Mouse (Mus musculus) myocyte (in vitro differentiated cells): ENCODE data around the gene Cdyl2. TPM values are rescaled to one million over a fixed set of nuclear protein-coding genes. Genes with fewer than 3 reads are reported as not detected.

Source experiments
- H3K27me3 ChIP-seq: one replicate; pipeline ENCODE4 v1.6.1; 2011; ENCODE audit not compliant: control insufficient read depth, insufficient read depth, insufficient read length
- H3K36me3 ChIP-seq: one replicate; pipeline ENCODE4 v1.6.1; 2011; ENCODE audit not compliant: control insufficient read depth, insufficient read depth
- H3K4me2 ChIP-seq: one replicate; pipeline ENCODE4 v1.6.1; 2011; ENCODE audit warnings: low read depth, control low read depth
- H3K4me3 ChIP-seq: one replicate; pipeline ENCODE4 v1.5.1; 2011; ENCODE audit warnings: mild to moderate bottlenecking, control low read depth, moderate library complexity
- H3K79me2 ChIP-seq: one replicate; pipeline ENCODE4 v1.6.1; 2011; ENCODE audit not compliant: control insufficient read depth, insufficient read depth
- H3ac ChIP-seq: one replicate; pipeline ENCODE4 v1.6.1; 2011; ENCODE audit not compliant: control insufficient read depth, insufficient read length
- CEBPB ChIP-seq: IDR thresholded peaks from 2 replicates; pipeline ENCODE4 v1.6.1; 2011; ENCODE audit warnings: mild to moderate bottlenecking, moderate library complexity; ENCODE audit not compliant: poor library complexity, insufficient read depth, severe bottlenecking
- E2F4 ChIP-seq: IDR thresholded peaks from one replicate; pipeline ENCODE4 v1.6.1; 2011; ENCODE audit warnings: mild to moderate bottlenecking, control low read depth, moderate library complexity; ENCODE audit not compliant: insufficient read depth
- MAX ChIP-seq: IDR thresholded peaks from one replicate; pipeline ENCODE4 v1.6.1; 2011; ENCODE audit warnings: low read depth, mild to moderate bottlenecking, control low read depth
- MYOD1 ChIP-seq, 3 experiments: IDR thresholded peaks; one replicate each; pipeline ENCODE4 v1.6.1; 2011; ENCODE audit warnings: control low read depth in 2 of 3, low read depth in 2 of 3, mild to moderate bottlenecking in 2 of 3, moderate library complexity in 1 of 3; ENCODE audit not compliant: insufficient read length in 2 of 3, control insufficient read depth in 1 of 3
- MYOG ChIP-seq, 3 experiments: IDR thresholded peaks; one replicate each; pipeline ENCODE4 v1.6.1; 2011; ENCODE audit warnings: control low read depth in 2 of 3, low read depth in 2 of 3, mild to moderate bottlenecking in 2 of 3; ENCODE audit not compliant: insufficient read length in 2 of 3, control insufficient read depth in 1 of 3, insufficient read depth in 1 of 3
- POLR2A ChIP-seq: IDR thresholded peaks from one replicate; pipeline ENCODE4 v1.6.1; 2011; ENCODE audit warnings: low read depth, mild to moderate bottlenecking, control low read depth, moderate library complexity; ENCODE audit not compliant: insufficient read length
- POLR2AphosphoS2 ChIP-seq: IDR thresholded peaks from one replicate; pipeline ENCODE4 v1.6.1; 2011; ENCODE audit warnings: low read depth, control low read depth; ENCODE audit not compliant: insufficient read length
- REST ChIP-seq: IDR thresholded peaks from one replicate; pipeline ENCODE4 v1.6.1; 2011; ENCODE audit warnings: mild to moderate bottlenecking, control low read depth, moderate library complexity; ENCODE audit not compliant: insufficient read depth, insufficient read length
- SRF ChIP-seq: IDR thresholded peaks from one replicate; pipeline ENCODE4 v1.6.1; 2011; ENCODE audit warnings: low read depth; ENCODE audit not compliant: control insufficient read depth, insufficient read length
- TCF12 ChIP-seq: IDR thresholded peaks from one replicate; pipeline ENCODE4 v1.6.1; 2011; ENCODE audit warnings: mild to moderate bottlenecking, control low read depth; ENCODE audit not compliant: poor library complexity, insufficient read depth, severe bottlenecking
- TCF3 ChIP-seq: IDR thresholded peaks from one replicate; pipeline ENCODE4 v1.6.1; 2011; ENCODE audit warnings: low read depth, control low read depth; ENCODE audit not compliant: insufficient read length
- USF1 ChIP-seq: IDR thresholded peaks from one replicate; pipeline ENCODE4 v1.6.1; 2011; ENCODE audit warnings: low read depth, mild to moderate bottlenecking, control low read depth, moderate library complexity
- polyA plus RNA-seq: library from polyadenylated mRNA; unstranded; fragments of >200 nt; fragmentation: generic; extraction: Trizol; gene quantifications from one replicate; pipeline ENCODE4 v1.2.1, GENCODE M21; 2012; ENCODE audit warnings: missing spikeins

The Cdyl2 gene
- polyA plus RNA-seq, 1 experiment = 0.96 TPM

DNA sequence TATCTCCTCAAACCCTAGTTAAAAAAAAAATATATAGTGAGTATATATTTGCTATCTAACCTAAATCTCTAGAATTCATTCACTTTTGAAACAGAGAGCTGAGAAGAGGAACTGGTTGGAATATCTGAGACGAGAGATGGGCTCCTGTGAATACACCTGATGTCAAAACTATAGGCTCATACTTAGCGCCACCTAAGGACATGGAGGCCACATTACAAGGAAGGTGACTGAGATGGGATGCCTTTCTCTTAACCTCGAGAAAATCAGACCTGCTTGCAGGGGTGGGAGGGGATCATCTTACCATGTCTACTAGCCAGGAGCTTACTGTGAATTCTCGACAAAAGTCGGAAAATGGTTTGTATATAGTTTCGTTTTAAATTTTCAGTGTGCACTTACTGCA is 30.3 kb downstream of the Cdyl2 start:
- no peak for TF ChIP-seq TCF3
- no peak for TF ChIP-seq MYOD1 (IDR thresholded peaks at IDR 0.05; ENCODE audit: control insufficient read depth in 1 of 3, insufficient read length in 2 of 3, low read depth in 2 of 3)
- TF ChIP-seq SRF = no peak
- TF ChIP-seq MYOG (IDR thresholded peaks at IDR 0.05; ENCODE audit: control insufficient read depth in 1 of 3, insufficient read depth in 1 of 3, insufficient read length in 2 of 3, low read depth in 2 of 3) = no peak
- TF ChIP-seq USF1 = no peak
- no peak for TF ChIP-seq REST
- TF ChIP-seq E2F4 = no peak
- no peak for TF ChIP-seq MAX
- TF ChIP-seq POLR2AphosphoS2 = no peak
- no peak for TF ChIP-seq CEBPB
- no peak for TF ChIP-seq TCF12
- no peak for TF ChIP-seq POLR2A
- H3ac ChIP-seq = no peak overlapping the region
- no peaks in the 10 kb centered on the region for H3K36me3 ChIP-seq
- no peak overlapping the region for H3K4me2 ChIP-seq
- no peak overlapping the region for H3K4me3 ChIP-seq
- no peaks in the 10 kb centered on the region for H3K79me2 ChIP-seq
- no peaks in the 10 kb centered on the region for H3K27me3 ChIP-seq

- Histone ChIP-seq H3ac (no peak overlapping the region), H3K79me2 (no peaks in the 10 kb centered on the region), H3K36me3 (no peaks in the 10 kb centered on the region), H3K4me3 (no peak overlapping the region), H3K27me3 (no peaks in the 10 kb centered on the region), H3K4me2 (no peak overlapping the region)
- TF ChIP-seq TCF12 (no peak), POLR2AphosphoS2 (no peak), TCF3 (no peak), E2F4 (no peak), REST (no peak), MYOG (IDR thresholded peaks at IDR 0.05; ENCODE audit: control insufficient read depth in 1 of 3, insufficient read depth in 1 of 3, insufficient read length in 2 of 3, low read depth in 2 of 3) (no peak), POLR2A (no peak), CEBPB (no peak), SRF (no peak), MYOD1 (IDR thresholded peaks at IDR 0.05; ENCODE audit: control insufficient read depth in 1 of 3, insufficient read length in 2 of 3, low read depth in 2 of 3) (no peak)
Observed at GRCm38 (mm10) chr8:116692931-116693330, 39.9 kb downstream of the Cdyl2 start.

DNA sequence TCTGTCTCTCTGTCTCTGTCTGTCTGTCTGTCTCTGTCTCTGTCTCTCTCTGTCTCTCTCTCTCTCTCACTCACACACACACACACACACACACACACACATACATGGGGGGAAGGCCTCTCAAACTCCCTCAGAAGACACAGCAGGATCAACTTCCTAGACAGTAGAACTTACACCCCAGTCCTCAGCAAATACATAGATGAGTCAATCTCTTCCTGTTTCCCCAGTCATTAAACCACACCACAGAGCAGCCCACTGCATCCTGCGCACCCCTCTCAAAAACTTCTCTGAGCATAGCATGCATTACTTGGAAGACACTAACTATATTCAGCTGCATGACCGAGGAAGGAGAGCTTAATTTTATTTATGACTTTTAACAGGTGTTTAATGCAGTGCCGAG is 43.0 kb downstream of the Cdyl2 start:
- H3K4me3 ChIP-seq = no peak overlapping the region
- H3ac ChIP-seq = no peak overlapping the region

GRCm38 (mm10) chr8:116676174-116676573 is 56.6 kb downstream of the Cdyl2 start:
- H3K79me2 ChIP-seq = no peaks in the 10 kb centered on the region
- H3K4me2 ChIP-seq = no peak overlapping the region
- H3ac ChIP-seq = no peak overlapping the region
- TF ChIP-seq CEBPB (no peak), E2F4 (no peak), POLR2A (no peak), TCF12 (no peak), MYOD1 (IDR thresholded peaks at IDR 0.05; ENCODE audit: control insufficient read depth in 1 of 3, insufficient read length in 2 of 3, low read depth in 2 of 3) (no peak), TCF3 (no peak), MYOG (IDR thresholded peaks at IDR 0.05; ENCODE audit: control insufficient read depth in 1 of 3, insufficient read depth in 1 of 3, insufficient read length in 2 of 3, low read depth in 2 of 3) (no peak), POLR2AphosphoS2 (no peak), REST (no peak), USF1 (no peak), MAX (no peak), SRF (no peak)
- no peaks in the 10 kb centered on the region for H3K36me3 ChIP-seq
- no peaks in the 10 kb centered on the region for H3K27me3 ChIP-seq
- H3K4me3 ChIP-seq = no peak overlapping the region

More for the DNA sequence above, 43.0 kb downstream of the Cdyl2 start:
- H3K4me2 ChIP-seq = no peak overlapping the region
- no peaks in the 10 kb centered on the region for H3K27me3 ChIP-seq
- H3K79me2 ChIP-seq = no peaks in the 10 kb centered on the region
- TF ChIP-seq TCF12 (no peak), E2F4 (no peak), MYOD1 (IDR thresholded peaks at IDR 0.05; ENCODE audit: control insufficient read depth in 1 of 3, insufficient read length in 2 of 3, low read depth in 2 of 3) (no peak), POLR2A (no peak), CEBPB (no peak), MYOG (IDR thresholded peaks at IDR 0.05; ENCODE audit: control insufficient read depth in 1 of 3, insufficient read depth in 1 of 3, insufficient read length in 2 of 3, low read depth in 2 of 3) (no peak), TCF3 (no peak), USF1 (no peak), SRF (no peak)
- H3K36me3 ChIP-seq = no peaks in the 10 kb centered on the region

DNA sequence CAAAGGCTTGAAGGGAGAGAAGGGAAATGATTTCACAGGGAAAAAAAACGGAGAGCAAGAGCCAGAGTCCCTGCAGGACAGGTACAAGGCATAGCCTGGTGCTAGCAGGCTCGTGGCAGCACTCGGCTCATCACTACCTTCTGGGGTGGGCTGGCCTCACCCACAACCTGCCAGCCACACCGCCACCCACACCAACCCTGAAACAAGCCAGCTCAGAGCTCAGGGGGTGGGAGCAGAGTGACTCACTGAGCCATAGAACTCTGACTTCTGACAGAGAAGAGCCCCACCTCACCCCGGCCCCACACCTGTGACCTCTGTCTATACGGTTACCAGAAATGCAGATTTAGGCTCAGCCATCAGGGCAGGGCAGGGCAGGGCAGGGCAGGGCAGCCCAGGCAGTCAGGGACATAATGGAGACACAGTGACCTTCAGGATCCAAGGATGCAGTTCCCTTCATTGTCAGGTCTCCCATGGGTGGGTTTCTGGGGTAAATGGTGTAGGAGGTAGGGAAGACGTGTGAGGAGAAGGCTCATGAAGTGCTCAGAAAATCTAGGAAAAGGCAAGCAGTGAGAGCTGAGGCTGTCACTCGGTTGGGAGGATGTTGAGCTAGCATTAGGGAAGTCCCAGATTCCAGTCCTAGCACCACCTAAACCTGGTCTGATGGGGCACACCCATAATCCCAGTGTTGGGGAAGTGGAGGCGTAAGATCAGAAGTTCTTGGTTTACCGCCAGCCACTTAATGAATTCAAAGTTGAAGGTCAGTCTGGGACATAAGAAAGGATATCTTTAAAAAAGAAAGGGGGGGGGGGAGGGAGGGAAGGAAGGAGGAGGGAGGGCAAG is 58.6 kb downstream of the Cdyl2 start:
- TF ChIP-seq CEBPB (no peak), REST (no peak), SRF (no peak)
- H3K4me2 ChIP-seq = no peak overlapping the region
- H3K27me3 ChIP-seq = no peaks in the 10 kb centered on the region
- no peak overlapping the region for H3ac ChIP-seq
- no peaks in the 10 kb centered on the region for H3K36me3 ChIP-seq
- H3K79me2 ChIP-seq = no peaks in the 10 kb centered on the region
- no peak overlapping the region for H3K4me3 ChIP-seq
